Mouse (Mus musculus): ENCODE measurements around the gene Arsk. TPM values are rescaled to one million over a fixed set of nuclear protein-coding genes. Genes with fewer than 3 reads are reported as not detected.
A peak's percentile ranks its signal among the peaks of the same experiment; 100 is the strongest.

Gene Arsk
- polyA plus RNA-seq, 1 experiment, result 5.6 TPM

GRCm38 (mm10) chr13:76017974-76018843, 80.3 kb downstream of the Arsk start, which contains the start of gene Rfesd:
Gene Rfesd, minus strand, starts transcription at chr13:76018719.
- WGBS, result under 1% methylated on average over 50 of the region's 50 CpGs
- Histone ChIP-seq H3K27ac (ENCODE audit: insufficient read depth, low read length) (peak within 1 kb of the TSS; percentile 88), H3K27me3 (ENCODE audit: control insufficient read depth, insufficient read depth, low read length) (no peaks in the 10 kb centered on the region), H3K4me3 (replicated peaks; ENCODE audit: insufficient read depth, low read depth, low read length) (peak within 1 kb of the TSS; percentile 82), H3K4me1 (ENCODE audit: control insufficient read depth, insufficient read depth, low read length) (no peaks in the 10 kb centered on the region; the same call in 1 of the 2 replicates)
- DNase-seq, result peak; percentile 94 to 95
- TF ChIP-seq CTCF (IDR thresholded peaks at IDR 0.05; ENCODE audit: borderline replicate concordance, insufficient read depth, low read depth, low read length) (no peak), POLR2A (IDR thresholded peaks at IDR 0.05; ENCODE audit: borderline replicate concordance, insufficient read depth, low read length) (peak; percentile 54; the same call in 1 of the 2 replicates)

- no peaks in the 10 kb centered on the region for H3K27me3 ChIP-seq (ENCODE audit: control insufficient read depth, insufficient read depth, low read length)
- no peak for TF ChIP-seq CTCF (IDR thresholded peaks at IDR 0.05; ENCODE audit: borderline replicate concordance, insufficient read depth, low read depth, low read length)
- no peak for TF ChIP-seq POLR2A (IDR thresholded peaks at IDR 0.05; ENCODE audit: borderline replicate concordance, insufficient read depth, low read length)
- 69% methylated on average over 4 of the region's 4 CpGs for WGBS
- DNase-seq, result peak in 1 of 2 experiments; percentile 12
- H3K4me1 ChIP-seq (ENCODE audit: control insufficient read depth, insufficient read depth, low read length), result no peaks in the 10 kb centered on the region; the same call in 1 of the 2 replicates
- H3K27ac ChIP-seq (ENCODE audit: insufficient read depth, low read length), result no peak overlapping the region
- peak overlapping the region; percentile 82 for H3K4me3 ChIP-seq (replicated peaks; ENCODE audit: insufficient read depth, low read depth, low read length)
These were observed 81.0 kb downstream of the Arsk start for GRCm38 (mm10) chr13:76017465-76017864.

- Histone ChIP-seq H3K27me3 (ENCODE audit: control insufficient read depth, insufficient read depth, low read length) (no peaks in the 10 kb centered on the region), H3K27ac (ENCODE audit: insufficient read depth, low read length) (no peak overlapping the region), H3K4me1 (ENCODE audit: control insufficient read depth, insufficient read depth, low read length) (no peaks in the 10 kb centered on the region; the same call in 1 of the 2 replicates), H3K4me3 (replicated peaks; ENCODE audit: insufficient read depth, low read depth, low read length) (no peak overlapping the region)
- no peak for TF ChIP-seq CTCF (IDR thresholded peaks at IDR 0.05; ENCODE audit: borderline replicate concordance, insufficient read depth, low read depth, low read length)
- no peak for TF ChIP-seq POLR2A (IDR thresholded peaks at IDR 0.05; ENCODE audit: borderline replicate concordance, insufficient read depth, low read length)
- DNase-seq, result no peak
- WGBS, result 90% methylated on average over 2 of the region's 2 CpGs
These were observed 83.9 kb downstream of the Arsk start for GRCm38 (mm10) chr13:76014511-76014910.

Other genes starting within 250 kb of the Arsk start
- 14.9 and 17.2 TPM in 2 replicates for gene Rhobtb3, start 154.7 kb downstream of the Arsk start, polyA plus RNA-seq (2012; rRNA removed)
- gene Spata9, start 131.5 kb downstream of the Arsk start, polyA plus RNA-seq (2012; rRNA removed), result 0.33 and 0.41 TPM in 2 replicates
- 14.9 and 16.9 TPM in 2 replicates for gene Rfesd, start 79.9 kb downstream of the Arsk start, polyA plus RNA-seq (2012; rRNA removed)
- 3.4 and 3.6 TPM in 2 replicates for gene Gpr150, start 41.7 kb downstream of the Arsk start, polyA plus RNA-seq (2012; rRNA removed)
- 15.0 and 17.3 TPM in 2 replicates for gene Ttc37, start 74 bp upstream of the Arsk start, polyA plus RNA-seq (2012; rRNA removed)
- 0.11 and 0.44 TPM in 2 replicates for gene Fam81b, start 206.4 kb upstream of the Arsk start, polyA plus RNA-seq (2012; rRNA removed)

Data from cerebellum, adult 2 months (tissue).